Mouse (Mus musculus) heart, embryonic 16.5 days (tissue): ENCODE measurements around the gene Pacsin2. TPM values are rescaled to one million over a fixed set of nuclear protein-coding genes. Genes with fewer than 3 reads are reported as not detected.

Experiments
- ATAC-seq: fragments of 200-750 bp; cut with Nextera tagmentation; replicated peaks from 2 replicates; pipeline ENCODE4 v1.8.0; 2017; ENCODE audit warnings: moderate number of reproducible peaks; ENCODE audit not compliant: insufficient read depth, low FRiP score; ENCODE audit errors: extremely low read depth
- H3K27ac ChIP-seq: fragments of 300-500 bp; sonication (generic); 2 replicates; pipeline ENCODE4 v1.5.1; 2014; ENCODE audit warnings: mild to moderate bottlenecking, low read length, control low read depth, moderate library complexity
- H3K27me3 ChIP-seq: fragments of 300-500 bp; sonication (generic); 2 replicates; pipeline ENCODE4 v1.6.1; 2014; ENCODE audit warnings: low read length, mixed read lengths; ENCODE audit not compliant: control insufficient read depth, insufficient read depth
- H3K36me3 ChIP-seq: fragments of 300-500 bp; sonication (generic); 2 replicates; pipeline ENCODE4 v1.6.1; 2014; ENCODE audit not compliant: control insufficient read depth, insufficient read depth
- H3K4me1 ChIP-seq: fragments of 300-500 bp; sonication (generic); 2 replicates; pipeline ENCODE4 v1.6.1; 2014; ENCODE audit warnings: low read length, mixed read lengths; ENCODE audit not compliant: control insufficient read depth, insufficient read depth
- H3K4me2 ChIP-seq: fragments of 300-500 bp; sonication (generic); 2 replicates; pipeline ENCODE4 v1.6.1; 2014; ENCODE audit warnings: low read depth, mild to moderate bottlenecking, control low read depth, low read length
- H3K4me3 ChIP-seq: fragments of 300-500 bp; sonication (generic); 2 replicates; pipeline ENCODE4 v1.5.1; 2014; ENCODE audit warnings: mild to moderate bottlenecking, control low read depth, low read length
- H3K9ac ChIP-seq: fragments of 300-500 bp; sonication (generic); 2 replicates; pipeline ENCODE4 v1.6.1; 2014; ENCODE audit warnings: low read length, control low read depth
- H3K9me3 ChIP-seq: fragments of 300-500 bp; sonication (generic); replicated peaks from 2 replicates; pipeline ENCODE4 v1.6.1; 2016; ENCODE audit warnings: low read length; ENCODE audit not compliant: control insufficient read depth
- WGBS: fragments of 180-500 bp; shearing (Covaris S2); extraction: QIAGEN DNeasy Blood & Tissue Kit; methylation state at CpG from one replicate; pipeline ENCODE4 v1.1.7; 2014; 5-methylcytosine and 5-hydroxymethylcytosine counted together
- polyA plus RNA-seq: library from polyadenylated mRNA; unstranded; fragments of >200 nt; fragmentation: Nextera tagmentation; extraction: Ambion mirVana; gene quantifications from 2 replicates; pipeline ENCODE4 v1.2.1, GENCODE M21; 2015

Gene Pacsin2
- polyA plus RNA-seq, 1 experiment from 2014 or later: 73.3 TPM

DNA sequence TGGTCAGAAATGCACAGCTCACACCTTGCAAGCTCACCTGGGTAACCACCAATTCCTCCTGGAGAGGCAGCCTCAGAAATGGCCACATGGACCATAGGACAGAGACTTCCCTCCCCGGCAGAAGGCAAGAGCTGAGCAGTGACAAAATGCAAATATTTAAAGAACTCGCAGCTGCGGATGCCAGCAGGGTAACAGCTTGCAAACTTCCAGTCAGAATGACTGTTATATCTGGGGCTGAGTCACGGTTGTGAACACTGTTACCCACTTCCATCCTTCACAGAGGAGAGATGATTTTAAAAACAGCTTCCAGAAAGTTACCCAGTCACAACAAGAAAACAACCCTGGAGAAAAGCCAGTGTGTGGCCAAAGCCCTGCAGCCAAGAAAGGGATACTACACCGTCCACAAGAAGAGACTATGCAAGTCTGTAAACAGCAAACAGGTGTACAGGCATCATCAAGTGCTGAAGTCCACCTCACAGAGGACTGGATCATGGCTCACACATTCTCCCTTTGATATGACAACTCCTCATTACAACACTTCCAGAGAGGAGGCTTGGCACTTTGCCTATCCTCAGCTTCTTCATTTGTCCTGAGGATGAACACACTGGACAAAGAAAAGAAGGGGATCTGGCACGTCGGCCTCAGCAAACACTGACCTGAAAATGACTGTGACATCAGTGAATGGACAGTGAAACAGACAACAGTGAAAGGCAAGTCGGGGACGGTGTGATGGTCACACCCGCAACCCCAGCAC, 16.4 kb downstream of the Pacsin2 start:
- Histone ChIP-seq H3K27me3 (no peaks in the 10 kb centered on the region), H3K4me1 (peaks cover 66% of the 10 kb centered on the region), H3K27ac (peak overlapping the region; percentile 44), H3K4me2 (peak overlapping the region; percentile 21; the same call in 1 of the 2 replicates), H3K9ac (no peak overlapping the region), H3K4me3 (no peak overlapping the region), H3K36me3 (no peaks in the 10 kb centered on the region), H3K9me3 (no peaks in the 10 kb centered on the region)
- 28% methylated on average over 10 of the region's 10 CpGs for WGBS
- ATAC-seq: no peak

- peak overlapping the region; percentile 29 for H3K4me2 ChIP-seq
- no peaks in the 10 kb centered on the region for H3K36me3 ChIP-seq
- H3K27me3 ChIP-seq: no peaks in the 10 kb centered on the region
- ATAC-seq: peak; percentile 67
- no peak overlapping the region for H3K4me3 ChIP-seq
- 28% methylated on average over 2 of the region's 2 CpGs for WGBS
- H3K4me1 ChIP-seq: peaks cover 63% of the 10 kb centered on the region
- no peaks in the 10 kb centered on the region for H3K9me3 ChIP-seq
- peak overlapping the region; percentile 77 for H3K27ac ChIP-seq
- H3K9ac ChIP-seq: peak overlapping the region; percentile 13; the same call in 1 of the 2 replicates
Measured at GRCm38 (mm10) chr15:83445908-83446307, 18.5 kb downstream of the Pacsin2 start.

DNA sequence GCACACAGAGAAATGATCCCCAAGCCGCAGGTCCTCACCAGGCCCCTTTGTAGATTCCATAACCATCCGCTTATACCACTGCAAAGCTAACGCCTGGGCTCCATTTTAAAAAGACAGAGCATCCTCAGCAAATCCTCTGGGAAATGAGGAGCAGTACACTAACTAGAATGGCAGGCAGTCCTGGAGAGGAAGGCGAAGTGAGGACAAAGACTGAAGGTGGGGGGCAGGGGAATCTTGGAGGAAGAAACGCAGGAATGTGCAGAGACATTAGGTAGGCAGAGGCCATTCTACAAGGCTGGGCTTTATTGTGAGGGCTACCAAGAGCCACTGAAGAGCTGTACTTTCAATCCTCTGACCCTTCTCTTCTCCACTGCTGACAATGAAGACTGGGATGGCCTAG, 19.0 kb downstream of the Pacsin2 start:
- H3K4me3 ChIP-seq: no peak overlapping the region
- peak overlapping the region; percentile 77 for H3K27ac ChIP-seq
- peak overlapping the region; percentile 29 for H3K4me2 ChIP-seq
- H3K9ac ChIP-seq: no peak overlapping the region
- WGBS: 58% methylated on average over 5 of the region's 5 CpGs
- H3K4me1 ChIP-seq: peaks cover 68% of the 10 kb centered on the region
- no peaks in the 10 kb centered on the region for H3K36me3 ChIP-seq
- ATAC-seq: no peak
- H3K27me3 ChIP-seq: no peaks in the 10 kb centered on the region
- no peaks in the 10 kb centered on the region for H3K9me3 ChIP-seq

GRCm38 (mm10) chr15:83444425-83444824, 20.0 kb downstream of the Pacsin2 start:
- Histone ChIP-seq H3K4me3 (no peak overlapping the region), H3K4me2 (no peak overlapping the region; the same call in 1 of the 2 replicates), H3K9ac (no peak overlapping the region), H3K36me3 (no peaks in the 10 kb centered on the region), H3K4me1 (peaks cover 78% of the 10 kb centered on the region), H3K27me3 (no peaks in the 10 kb centered on the region), H3K9me3 (no peaks in the 10 kb centered on the region), H3K27ac (no peak overlapping the region)
- 37% methylated on average over 6 of the region's 6 CpGs for WGBS
- no peak for ATAC-seq

DNA sequence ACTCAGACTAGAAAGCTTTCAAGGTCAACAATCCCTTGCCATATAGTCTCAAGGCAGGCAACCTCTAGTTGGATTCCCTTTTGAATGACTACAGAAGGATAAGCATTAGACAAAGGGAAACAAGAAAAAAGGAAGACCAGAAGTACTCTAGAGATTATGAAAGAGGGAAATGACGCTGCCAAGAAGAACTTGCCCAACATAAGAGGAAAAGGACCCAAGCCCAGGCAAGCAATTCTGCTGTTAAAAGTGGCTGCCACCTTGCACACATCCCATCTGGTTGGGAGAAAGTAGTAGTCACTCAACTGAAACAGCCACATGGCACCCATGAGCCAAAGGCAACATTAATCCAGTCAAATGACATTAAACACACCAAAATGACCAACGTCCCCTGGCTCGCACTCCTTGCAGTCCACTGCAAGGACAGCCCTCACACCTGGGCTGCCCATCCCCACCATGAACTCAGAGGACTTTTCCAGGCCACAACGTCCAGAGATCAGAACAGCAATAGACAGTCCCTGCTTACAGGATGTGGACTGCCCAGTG, 21.8 kb downstream of the Pacsin2 start:
- Histone ChIP-seq H3K27me3 (no peaks in the 10 kb centered on the region), H3K4me1 (peaks cover 63% of the 10 kb centered on the region), H3K4me2 (no peak overlapping the region), H3K9ac (no peak overlapping the region), H3K4me3 (no peak overlapping the region), H3K36me3 (no peaks in the 10 kb centered on the region), H3K9me3 (no peaks in the 10 kb centered on the region), H3K27ac (no peak overlapping the region)
- ATAC-seq: no peak
- WGBS: 86% methylated on average over 4 of the region's 4 CpGs

DNA sequence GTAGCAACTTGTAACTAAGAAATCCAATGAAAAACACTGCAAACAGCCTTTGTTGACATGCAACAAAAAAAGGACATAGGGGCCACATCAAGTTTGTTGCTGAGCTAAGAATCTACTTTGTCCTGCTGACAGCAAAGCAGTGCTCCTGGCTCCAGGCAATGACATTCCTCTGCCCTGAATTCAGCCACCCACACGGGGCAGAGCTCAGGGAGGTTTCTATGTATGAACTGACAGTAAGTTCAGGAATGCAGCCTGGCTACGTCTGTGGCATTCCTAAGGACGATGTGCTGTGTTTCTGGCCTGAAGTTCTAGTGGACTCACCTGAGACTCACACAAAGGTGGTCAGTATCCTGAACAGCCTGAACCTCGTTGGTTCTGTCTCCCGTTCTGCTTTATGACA, 23.7 kb downstream of the Pacsin2 start:
- ATAC-seq: no peak
- Histone ChIP-seq H3K36me3 (no peaks in the 10 kb centered on the region), H3K9me3 (no peaks in the 10 kb centered on the region), H3K27ac (peak overlapping the region; percentile 55), H3K4me1 (peaks cover 49% of the 10 kb centered on the region), H3K4me3 (no peak overlapping the region), H3K4me2 (peak overlapping the region; percentile 31; the same call in 1 of the 2 replicates), H3K27me3 (no peaks in the 10 kb centered on the region), H3K9ac (no peak overlapping the region)
- 32% methylated on average over 5 of the region's 5 CpGs for WGBS

GRCm38 (mm10) chr15:83436541-83436940, 27.9 kb downstream of the Pacsin2 start:
- H3K9me3 ChIP-seq: no peaks in the 10 kb centered on the region
- no peaks in the 10 kb centered on the region for H3K36me3 ChIP-seq
- H3K4me3 ChIP-seq: no peak overlapping the region
- H3K27me3 ChIP-seq: no peaks in the 10 kb centered on the region
- H3K4me1 ChIP-seq: peaks cover 52% of the 10 kb centered on the region
- ATAC-seq: no peak
- 85% methylated on average over 9 of the region's 9 CpGs for WGBS
- H3K4me2 ChIP-seq: no peak overlapping the region
- no peak overlapping the region for H3K27ac ChIP-seq
- no peak overlapping the region for H3K9ac ChIP-seq

GRCm38 (mm10) chr15:83435324-83436090, 28.9 kb downstream of the Pacsin2 start:
- no peak overlapping the region for H3K9ac ChIP-seq
- no peak overlapping the region for H3K4me3 ChIP-seq
- H3K9me3 ChIP-seq: no peaks in the 10 kb centered on the region
- ATAC-seq: no peak
- H3K4me2 ChIP-seq: no peak overlapping the region
- H3K27me3 ChIP-seq: no peaks in the 10 kb centered on the region
- peaks cover 49% of the 10 kb centered on the region for H3K4me1 ChIP-seq
- 64% methylated on average over 8 of the region's 8 CpGs for WGBS
- no peaks in the 10 kb centered on the region for H3K36me3 ChIP-seq
- H3K27ac ChIP-seq: peak overlapping the region; percentile 36; the same call in 1 of the 2 replicates

- H3K9ac ChIP-seq: no peak overlapping the region
- no peak overlapping the region for H3K4me3 ChIP-seq
- H3K27ac ChIP-seq: no peak overlapping the region
- no peaks in the 10 kb centered on the region for H3K36me3 ChIP-seq
- H3K4me2 ChIP-seq: no peak overlapping the region
- ATAC-seq: no peak
- WGBS: 74% methylated on average over 4 of the region's 4 CpGs
- H3K4me1 ChIP-seq: peaks cover 45% of the 10 kb centered on the region
- H3K27me3 ChIP-seq: no peaks in the 10 kb centered on the region
- no peaks in the 10 kb centered on the region for H3K9me3 ChIP-seq
Measured at GRCm38 (mm10) chr15:83434692-83435091, 29.7 kb downstream of the Pacsin2 start.
